Mouse (Mus musculus) kidney, postnatal 0 days (tissue): Measurements from ENCODE around the gene Insc. TPM values are rescaled to one million over a fixed set of nuclear protein-coding genes. Genes with fewer than 3 reads are reported as not detected.

Experiments used
- ATAC-seq: fragments of 200-750 bp; cut with Nextera tagmentation; replicated peaks from 2 replicates; pipeline ENCODE4 v1.8.0; 2017; ENCODE audit warnings: low read depth, moderate number of reproducible peaks, moderate TSS enrichment, moderate library complexity; ENCODE audit not compliant: low FRiP score
- DNase-seq: peaks from one replicate; pipeline ENCODE4 v3.0.0-alpha.2; 2016; ENCODE audit warnings: low spot score
- H3K27ac ChIP-seq: fragments of 300-500 bp; sonication (generic); 2 replicates; pipeline ENCODE4 v1.5.1; 2014; ENCODE audit warnings: mild to moderate bottlenecking
- H3K27me3 ChIP-seq: fragments of 300-500 bp; sonication (generic); 2 replicates; pipeline ENCODE4 v1.6.1; 2014; ENCODE audit warnings: low read length, mixed read lengths; ENCODE audit not compliant: insufficient read depth
- H3K36me3 ChIP-seq: fragments of 300-500 bp; sonication (generic); 2 replicates; pipeline ENCODE4 v1.6.1; 2014; ENCODE audit warnings: low read length, mixed read lengths; ENCODE audit not compliant: insufficient read depth
- H3K4me1 ChIP-seq: fragments of 300-500 bp; sonication (generic); replicated peaks from 2 replicates; pipeline ENCODE4 v1.6.1; 2014; ENCODE audit warnings: antibody characterized with exemption, low read length, mixed read lengths; ENCODE audit not compliant: insufficient read depth
- H3K4me2 ChIP-seq: fragments of 300-500 bp; sonication (generic); 2 replicates; pipeline ENCODE4 v1.6.1; 2014; ENCODE audit warnings: mild to moderate bottlenecking, low read length, moderate library complexity, mixed read lengths
- H3K4me3 ChIP-seq: fragments of 300-500 bp; sonication (generic); replicated peaks from 2 replicates; pipeline ENCODE4 v1.5.1; 2014; ENCODE audit warnings: low read depth, low read length
- H3K9ac ChIP-seq: fragments of 300-500 bp; sonication (generic); 2 replicates; pipeline ENCODE4 v1.6.1; 2014; ENCODE audit warnings: low read depth, low read length
- H3K9me3 ChIP-seq: fragments of 300-500 bp; sonication (generic); replicated peaks from 2 replicates; pipeline ENCODE4 v1.6.1; 2016; ENCODE audit warnings: low read length, inconsistent platforms, mixed read lengths
- CTCF ChIP-seq: IDR thresholded peaks from 2 replicates; pipeline ENCODE4 v1.5.1; 2016; ENCODE audit warnings: antibody characterized with exemption, low read depth, mild to moderate bottlenecking, moderate library complexity
- WGBS: fragments of 180-500 bp; shearing (Covaris S2); extraction: QIAGEN DNeasy Blood & Tissue Kit; methylation state at CpG from one replicate; pipeline ENCODE4 v1.1.7; 2014; 5-methylcytosine and 5-hydroxymethylcytosine counted together
- polyA plus RNA-seq: library from polyadenylated mRNA; unstranded; fragments of >200 nt; fragmentation: Nextera tagmentation; extraction: Ambion mirVana; gene quantifications from 2 replicates; pipeline ENCODE4 v1.2.1, GENCODE M21; 2015

Gene Insc
- polyA plus RNA-seq, 1 experiment from 2014 or later, result 3.5 TPM

- Histone ChIP-seq H3K36me3 (no peaks in the 10 kb centered on the region), H3K27ac (no peak overlapping the region), H3K9me3 (no peaks in the 10 kb centered on the region), H3K9ac (no peak overlapping the region), H3K4me2 (no peak overlapping the region), H3K27me3 (no peaks in the 10 kb centered on the region), H3K4me3 (no peak overlapping the region), H3K4me1 (no peaks in the 10 kb centered on the region)
- TF ChIP-seq CTCF, result no peak
- 85% methylated on average over 6 of the region's 6 CpGs for WGBS
- DNase-seq, result no peak
- no peak for ATAC-seq
These were observed 91.0 kb downstream of the Insc start for GRCm38 (mm10) chr7:114834504-114834903.

- Histone ChIP-seq H3K9me3 (no peaks in the 10 kb centered on the region), H3K4me1 (no peaks in the 10 kb centered on the region), H3K9ac (no peak overlapping the region), H3K4me2 (no peak overlapping the region), H3K27ac (no peak overlapping the region), H3K36me3 (no peaks in the 10 kb centered on the region), H3K27me3 (no peaks in the 10 kb centered on the region), H3K4me3 (no peak overlapping the region)
- no peak for TF ChIP-seq CTCF
- no peak for ATAC-seq
- DNase-seq, result no peak
- 46% methylated on average over 3 of the region's 3 CpGs for WGBS
These were observed 93.8 kb downstream of the Insc start for GRCm38 (mm10) chr7:114837268-114837667.

- DNase-seq, result no peak
- Histone ChIP-seq H3K4me2 (no peak overlapping the region), H3K4me1 (no peaks in the 10 kb centered on the region), H3K27ac (no peak overlapping the region), H3K9ac (no peak overlapping the region), H3K27me3 (no peaks in the 10 kb centered on the region), H3K9me3 (no peaks in the 10 kb centered on the region), H3K4me3 (no peak overlapping the region), H3K36me3 (no peaks in the 10 kb centered on the region)
- WGBS, result 40% methylated on average over 5 of the region's 5 CpGs
- no peak for TF ChIP-seq CTCF
- no peak for ATAC-seq
These were observed 96.7 kb downstream of the Insc start for GRCm38 (mm10) chr7:114840029-114840745.

GRCm38 (mm10) chr7:114842644-114843211 lies 99.2 kb downstream of the Insc start:
- TF ChIP-seq CTCF, result no peak

GRCm38 (mm10) chr7:114847179-114847578 lies 103.7 kb downstream of the Insc start:
- Histone ChIP-seq H3K9me3 (no peaks in the 10 kb centered on the region), H3K27me3 (no peaks in the 10 kb centered on the region), H3K4me1 (no peaks in the 10 kb centered on the region), H3K9ac (no peak overlapping the region), H3K4me2 (no peak overlapping the region), H3K4me3 (no peak overlapping the region), H3K27ac (no peak overlapping the region), H3K36me3 (no peaks in the 10 kb centered on the region)
- no peak for TF ChIP-seq CTCF
- ATAC-seq (no peak), DNase-seq (no peak)
- WGBS, result 66% methylated on average over 2 of the region's 2 CpGs

More at GRCm38 (mm10) chr7:114842644-114843211, 99.2 kb downstream of the Insc start:
- H3K4me2 ChIP-seq, result no peak overlapping the region
- DNase-seq, result no peak
- no peaks in the 10 kb centered on the region for H3K9me3 ChIP-seq
- WGBS, result 31% methylated on average over 3 of the region's 3 CpGs
- H3K4me3 ChIP-seq, result no peak overlapping the region
- no peaks in the 10 kb centered on the region for H3K4me1 ChIP-seq
- H3K9ac ChIP-seq, result no peak overlapping the region
- H3K27me3 ChIP-seq, result no peaks in the 10 kb centered on the region
- no peak overlapping the region for H3K27ac ChIP-seq
- H3K36me3 ChIP-seq, result no peaks in the 10 kb centered on the region
- no peak for ATAC-seq

GRCm38 (mm10) chr7:114852387-114852786 lies 108.9 kb downstream of the Insc start:
- TF ChIP-seq CTCF, result no peak
- no peak overlapping the region for H3K4me3 ChIP-seq
- 83% methylated on average over 3 of the region's 3 CpGs for WGBS
- no peaks in the 10 kb centered on the region for H3K27me3 ChIP-seq
- no peak for ATAC-seq
- H3K4me1 ChIP-seq, result no peaks in the 10 kb centered on the region
- no peaks in the 10 kb centered on the region for H3K36me3 ChIP-seq
- no peaks in the 10 kb centered on the region for H3K9me3 ChIP-seq
- no peak overlapping the region for H3K27ac ChIP-seq
- no peak for DNase-seq
- no peak overlapping the region for H3K4me2 ChIP-seq
- H3K9ac ChIP-seq, result no peak overlapping the region
